Mouse (Mus musculus): ENCODE measurements around the gene Igf1. TPM values are rescaled to one million over a fixed set of nuclear protein-coding genes. Genes with fewer than 3 reads are reported as not detected.

Gene Igf1
- polyA plus RNA-seq, 1 experiment from 2014 or later = 15.2 TPM

Other genes starting within 250 kb of the Igf1 start
- 0.33 and 0.55 TPM in 2 replicates for gene Pmch, start 232.8 kb downstream of the Igf1 start, polyA plus RNA-seq (2015; fragmentation: Nextera tagmentation; extraction: Ambion mirVana)